Mouse (Mus musculus) ES-Bruce4 (cell line): ENCODE results near the gene Prkg1. TPM values are rescaled to one million over a fixed set of nuclear protein-coding genes. Genes with fewer than 3 reads are reported as not detected.

Experiments
- H3K27ac ChIP-seq: 2 replicates; pipeline ENCODE4 v1.5.1; 2012; ENCODE audit warnings: low read length, inconsistent platforms; ENCODE audit not compliant: insufficient read depth
- H3K27me3 ChIP-seq: 2 replicates; pipeline ENCODE4 v1.6.1; 2012; ENCODE audit warnings: mild to moderate bottlenecking, low read length, inconsistent platforms; ENCODE audit not compliant: control insufficient read depth, poor library complexity, insufficient read depth, severe bottlenecking
- H3K36me3 ChIP-seq: 2 replicates; pipeline ENCODE4 v1.6.1; 2012; ENCODE audit warnings: inconsistent platforms, mild to moderate bottlenecking, low read length, moderate library complexity; ENCODE audit not compliant: control insufficient read depth, poor library complexity, insufficient read depth, severe bottlenecking
- H3K4me1 ChIP-seq: one replicate; pipeline ENCODE4 v1.8.1; 2011; ENCODE audit warnings: low read length; ENCODE audit not compliant: control insufficient read depth, insufficient read depth
- H3K4me3 ChIP-seq: 2 replicates; pipeline ENCODE4 v1.5.1; 2011; ENCODE audit warnings: low read depth, mild to moderate bottlenecking, low read length
- H3K9ac ChIP-seq: 2 replicates; pipeline ENCODE4 v1.6.1; 2012; ENCODE audit warnings: low read depth, mild to moderate bottlenecking, inconsistent platforms; ENCODE audit not compliant: poor library complexity, severe bottlenecking
- H3K9me3 ChIP-seq: replicated peaks from 2 replicates; pipeline ENCODE4 v1.6.1; 2012; ENCODE audit warnings: mild to moderate bottlenecking, low read length, inconsistent platforms; ENCODE audit not compliant: control insufficient read depth, poor library complexity, insufficient read depth, severe bottlenecking
- CTCF ChIP-seq: IDR thresholded peaks from one replicate; pipeline ENCODE4 v1.8.1; 2011; ENCODE audit warnings: low read depth, low read length
- EP300 ChIP-seq: IDR thresholded peaks from 2 replicates; pipeline ENCODE4 v1.6.1; 2011; ENCODE audit warnings: low read depth, low read length; ENCODE audit not compliant: insufficient read depth
- POLR2A ChIP-seq: IDR thresholded peaks from one replicate; pipeline ENCODE4 v1.8.1; 2011; ENCODE audit warnings: low read length; ENCODE audit not compliant: insufficient read depth
- polyA plus RNA-seq: library from polyadenylated mRNA; stranded (reverse); fragments of >200 nt; gene quantifications from 2 replicates; pipeline ENCODE4 v1.2.4, GENCODE M21; 2011; ENCODE audit warnings: low read depth; ENCODE audit not compliant: missing spikeins, insufficient read depth, insufficient read length

Gene Prkg1
- polyA plus RNA-seq, 1 experiment, result 0.46 TPM

DNA sequence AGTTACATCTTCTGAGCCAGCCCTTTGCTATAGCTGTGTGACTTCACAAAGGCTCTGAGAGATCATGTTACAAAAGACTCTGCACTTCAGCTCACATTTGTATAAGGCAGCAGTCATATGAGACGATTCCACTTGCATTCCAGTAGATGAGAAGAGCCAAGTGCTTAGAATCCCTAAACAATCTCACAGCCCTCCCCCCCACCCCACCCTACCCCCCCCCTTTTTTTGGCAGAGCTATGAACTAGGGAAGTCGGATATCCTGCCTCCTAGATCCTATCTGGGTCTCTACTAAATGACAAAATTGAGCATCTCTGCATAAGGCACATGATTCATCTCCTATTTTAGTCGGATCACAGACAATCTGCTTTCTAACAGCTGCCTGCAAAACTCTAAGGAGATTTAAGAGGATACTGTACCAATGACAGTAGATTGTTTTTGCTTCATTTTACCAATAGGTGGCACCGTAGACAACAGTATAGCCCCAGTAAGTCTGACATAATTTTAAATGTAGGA is 921.7 kb downstream of the Prkg1 start:
- no peak overlapping the region for H3K9ac ChIP-seq
- no peaks in the 10 kb centered on the region for H3K9me3 ChIP-seq
- H3K4me1 ChIP-seq, result no peaks in the 10 kb centered on the region
- no peak for TF ChIP-seq EP300
- TF ChIP-seq POLR2A, result no peak
- no peak for TF ChIP-seq CTCF
- H3K4me3 ChIP-seq, result no peak overlapping the region
- no peak overlapping the region for H3K27ac ChIP-seq
- no peaks in the 10 kb centered on the region for H3K27me3 ChIP-seq
- no peaks in the 10 kb centered on the region for H3K36me3 ChIP-seq

DNA sequence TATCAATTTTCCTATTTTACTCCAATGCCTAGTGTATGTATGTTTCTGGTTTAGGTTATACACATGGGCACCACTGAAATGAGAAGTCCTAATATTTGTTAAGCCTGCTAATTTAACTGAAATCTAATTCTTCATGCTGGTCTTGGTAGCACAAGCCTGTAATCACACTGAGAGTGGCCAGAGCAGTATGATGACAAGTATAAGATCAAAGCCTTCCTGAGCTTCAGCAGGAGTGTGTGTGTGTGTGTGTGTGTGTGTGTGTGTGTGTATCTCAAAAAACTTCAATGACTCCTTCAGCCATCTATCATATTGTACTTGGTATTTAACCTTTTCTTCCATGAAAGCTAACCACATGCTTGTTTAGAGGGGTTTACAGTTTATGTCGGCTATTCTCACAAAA is 922.2 kb downstream of the Prkg1 start:
- TF ChIP-seq EP300 (no peak), POLR2A (no peak), CTCF (no peak)
- H3K27ac ChIP-seq, result no peak overlapping the region
- no peaks in the 10 kb centered on the region for H3K9me3 ChIP-seq
- no peaks in the 10 kb centered on the region for H3K27me3 ChIP-seq
- H3K36me3 ChIP-seq, result no peaks in the 10 kb centered on the region
- H3K4me1 ChIP-seq, result no peaks in the 10 kb centered on the region
- H3K4me3 ChIP-seq, result no peak overlapping the region
- H3K9ac ChIP-seq, result no peak overlapping the region

DNA sequence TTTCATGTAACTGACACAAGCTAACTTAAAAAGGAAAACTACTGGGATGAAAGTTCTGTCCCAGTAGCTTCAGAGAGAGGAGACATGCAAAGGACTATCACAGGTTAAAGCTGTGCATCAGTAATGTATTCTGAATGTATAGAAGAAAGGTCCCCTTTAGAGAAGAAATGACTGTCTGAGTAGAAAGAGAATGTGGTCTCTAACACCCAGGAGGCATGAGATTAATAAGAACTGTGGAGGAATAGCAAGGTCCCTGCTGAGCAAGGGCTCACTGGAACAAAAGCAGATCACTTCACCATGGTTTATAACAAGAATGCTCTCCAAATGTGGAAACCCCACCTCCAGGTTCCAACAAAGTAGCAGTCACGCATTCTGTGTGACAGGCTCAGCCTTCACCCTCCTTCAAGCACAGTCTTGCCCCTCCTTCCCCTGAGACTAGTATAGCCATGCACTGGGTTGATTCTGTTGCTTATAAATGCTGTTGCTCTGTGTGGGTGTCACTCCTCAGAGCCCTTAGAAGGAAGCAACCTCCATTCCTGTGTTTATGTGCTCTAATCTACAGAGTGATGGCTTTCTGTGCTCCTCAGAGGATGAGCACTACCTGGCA is 931.7 kb downstream of the Prkg1 start:
- H3K4me3 ChIP-seq, result no peak overlapping the region
- H3K27ac ChIP-seq, result no peak overlapping the region
- no peaks in the 10 kb centered on the region for H3K4me1 ChIP-seq
- H3K36me3 ChIP-seq, result no peaks in the 10 kb centered on the region
- H3K9me3 ChIP-seq, result no peaks in the 10 kb centered on the region
- TF ChIP-seq POLR2A (no peak), EP300 (no peak), CTCF (no peak)
- no peak overlapping the region for H3K9ac ChIP-seq
- no peaks in the 10 kb centered on the region for H3K27me3 ChIP-seq

DNA sequence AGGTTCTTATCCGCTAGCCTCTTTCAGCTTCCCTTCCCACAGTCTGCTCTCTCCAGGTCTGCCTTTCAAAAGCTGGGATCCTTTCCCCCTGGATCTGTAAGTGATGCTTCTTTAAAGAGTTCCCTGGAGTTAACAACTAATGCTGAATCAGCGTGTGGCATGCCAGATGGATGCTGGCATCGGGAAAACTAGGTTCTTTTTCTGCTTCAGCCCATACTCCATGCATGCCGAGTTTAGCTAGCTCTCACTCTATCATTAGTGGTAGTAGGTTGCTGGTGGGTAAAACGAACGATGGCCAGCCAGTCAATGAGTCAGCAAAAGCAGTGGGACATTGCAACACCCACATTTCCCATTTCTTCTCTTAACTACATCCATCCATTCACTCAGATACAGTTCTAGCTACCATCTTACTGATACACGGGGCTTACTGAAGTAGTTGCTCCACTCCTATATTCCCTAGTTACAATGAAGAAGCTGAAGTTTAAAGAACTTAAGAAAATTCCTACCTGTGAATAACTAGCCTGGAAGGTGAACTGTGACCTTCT is 935.5 kb downstream of the Prkg1 start:
- H3K4me1 ChIP-seq, result no peaks in the 10 kb centered on the region
- H3K36me3 ChIP-seq, result no peaks in the 10 kb centered on the region
- no peaks in the 10 kb centered on the region for H3K9me3 ChIP-seq
- no peak for TF ChIP-seq CTCF
- TF ChIP-seq POLR2A, result no peak
- no peak overlapping the region for H3K9ac ChIP-seq
- no peak overlapping the region for H3K4me3 ChIP-seq
- H3K27me3 ChIP-seq, result no peaks in the 10 kb centered on the region
- no peak overlapping the region for H3K27ac ChIP-seq

DNA sequence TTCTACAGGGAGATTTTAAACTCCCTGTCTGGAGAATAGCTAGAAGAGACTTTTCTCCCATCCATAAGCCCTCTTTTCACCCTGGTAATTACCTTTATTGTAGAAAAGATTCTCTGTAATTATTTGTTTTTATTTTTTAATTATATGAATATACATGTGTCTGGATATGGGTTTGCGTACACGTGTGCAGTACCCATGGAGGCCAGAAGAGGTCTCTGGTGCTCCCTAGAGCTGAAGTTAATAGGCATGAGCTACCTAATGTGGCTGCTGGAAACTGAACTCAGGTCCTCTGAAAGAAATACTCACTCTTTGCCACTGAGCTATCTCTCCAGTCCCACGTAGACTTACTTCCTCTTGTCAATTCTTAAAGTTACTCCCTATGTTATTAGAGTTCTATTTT is 937.0 kb downstream of the Prkg1 start:
- Histone ChIP-seq H3K36me3 (no peaks in the 10 kb centered on the region), H3K4me3 (no peak overlapping the region), H3K9me3 (no peaks in the 10 kb centered on the region), H3K27ac (no peak overlapping the region), H3K9ac (no peak overlapping the region), H3K27me3 (no peaks in the 10 kb centered on the region), H3K4me1 (no peaks in the 10 kb centered on the region)
- TF ChIP-seq EP300 (no peak), CTCF (peak; percentile 30), POLR2A (no peak)

DNA sequence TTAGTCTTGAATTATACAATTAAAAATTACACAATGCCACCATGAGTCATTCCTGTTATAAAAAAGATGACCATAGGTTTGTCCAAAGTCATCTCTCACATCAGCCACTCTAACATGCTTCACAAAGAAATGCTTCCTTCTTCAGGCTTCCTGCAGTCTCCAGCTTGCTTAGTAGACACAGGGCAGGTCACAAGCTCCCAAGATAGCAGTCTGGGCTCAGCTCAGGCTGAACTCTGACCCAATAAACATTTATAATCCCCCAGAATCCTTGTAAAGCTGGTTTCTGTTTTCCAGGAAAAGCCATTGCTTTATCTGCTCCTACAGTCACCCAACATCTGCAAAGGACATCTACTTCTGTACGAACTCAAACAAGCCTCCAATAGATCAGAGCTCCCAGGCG is 938.7 kb downstream of the Prkg1 start:
- Histone ChIP-seq H3K27ac (no peak overlapping the region), H3K4me1 (no peaks in the 10 kb centered on the region), H3K4me3 (no peak overlapping the region), H3K27me3 (no peaks in the 10 kb centered on the region), H3K36me3 (no peaks in the 10 kb centered on the region), H3K9me3 (no peaks in the 10 kb centered on the region), H3K9ac (no peak overlapping the region)
- no peak for TF ChIP-seq EP300
- no peak for TF ChIP-seq POLR2A
- no peak for TF ChIP-seq CTCF
